Mouse (Mus musculus) brain, embryonic 18.5 days (tissue): ENCODE measurements around the gene Rtca.
A peak's percentile ranks its signal among the peaks of the same experiment; 100 is the strongest.

Experiments used
- DNase-seq: peaks from one replicate; pipeline ENCODE4 v3.0.0-alpha.2; 2012; ENCODE audit warnings: low read depth, low spot score

Gene Rtca

DNA sequence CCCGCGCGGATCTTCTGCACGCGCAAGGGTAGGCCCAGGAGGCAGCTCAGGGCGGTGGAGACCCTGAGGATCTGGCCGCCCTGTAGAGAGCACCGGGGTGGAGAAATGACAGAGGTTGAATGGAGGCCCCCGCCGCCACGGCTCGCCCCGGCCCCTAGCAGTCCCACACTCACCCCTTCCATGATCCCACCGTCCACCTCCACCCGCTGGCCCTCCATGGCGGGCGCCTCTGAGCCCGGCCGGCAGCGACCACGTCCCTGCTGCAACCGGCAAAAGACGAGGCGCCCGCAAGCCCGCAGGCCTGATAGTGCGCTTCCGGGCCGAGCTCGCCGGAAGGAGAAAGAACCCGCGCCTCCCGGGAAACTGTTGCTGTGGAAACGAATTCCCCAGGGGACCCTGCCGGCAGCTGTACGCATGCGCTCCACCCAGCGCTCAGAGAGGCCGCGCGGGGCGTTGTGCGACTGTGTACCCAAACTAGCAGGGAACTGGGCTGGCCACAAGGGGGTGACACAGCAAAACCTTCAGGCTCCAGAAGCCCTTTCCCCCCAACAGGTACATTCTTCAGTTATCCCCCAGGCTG lies at the start of gene Rtca:
Gene Rtca, minus strand, starts transcription at position 437 of the 580 bp plus-strand sequence.
- DNase-seq = peak; percentile 92

GRCm38 (mm10) chr3:116551362-116551761 lies 43.4 kb upstream of the Rtca start:
- DNase-seq = no peak

DNA sequence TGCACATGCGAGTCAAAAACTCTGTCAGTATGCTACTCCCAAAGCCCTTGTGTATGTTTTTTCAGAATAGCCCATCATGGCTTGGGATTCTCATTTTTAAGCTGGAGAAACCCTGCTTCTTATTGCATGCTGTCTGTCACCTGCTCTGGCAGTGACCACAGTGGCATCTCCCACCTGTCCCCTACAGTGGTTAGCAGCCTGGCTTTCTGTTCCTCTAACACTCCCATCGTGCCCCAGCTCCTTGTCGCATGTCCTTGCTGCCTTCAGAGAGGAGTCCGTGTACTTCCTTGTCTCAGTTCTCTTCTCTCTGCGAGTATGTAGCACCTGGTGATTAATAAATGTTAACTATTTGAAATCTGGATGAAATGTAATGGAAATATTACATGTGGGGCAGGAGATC lies 39.4 kb upstream of the Rtca start:
- DNase-seq = no peak

GRCm38 (mm10) chr3:116542532-116542931 lies 34.5 kb upstream of the Rtca start:
- no peak for DNase-seq

GRCm38 (mm10) chr3:116542070-116542469 lies 34.1 kb upstream of the Rtca start:
- DNase-seq = no peak

GRCm38 (mm10) chr3:116537200-116537573 lies 29.2 kb upstream of the Rtca start:
- no peak for DNase-seq

GRCm38 (mm10) chr3:116536428-116537199 lies 28.6 kb upstream of the Rtca start:
- no peak for DNase-seq

DNA sequence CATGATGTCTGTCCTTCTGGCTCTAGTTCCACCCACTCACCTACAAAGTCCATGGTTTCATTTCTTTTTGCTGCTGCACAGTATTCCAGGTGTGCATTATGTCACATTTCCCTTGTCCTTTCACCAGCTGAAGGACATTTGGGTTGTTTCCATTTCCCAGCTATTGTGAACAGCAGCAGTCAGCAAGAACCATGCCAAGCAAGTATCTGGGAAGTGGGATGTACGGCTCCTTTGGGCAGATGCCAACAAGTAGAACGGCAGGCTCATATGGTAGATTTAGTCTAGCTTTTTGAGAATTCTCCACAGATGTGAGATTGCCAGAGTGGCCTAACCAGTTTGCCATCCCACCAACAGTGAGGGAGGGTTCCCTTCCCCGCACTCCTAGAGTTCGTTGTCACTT lies 22.8 kb upstream of the Rtca start:
- no peak for DNase-seq

- no peak for DNase-seq
Observed at GRCm38 (mm10) chr3:116529741-116530140, 21.7 kb upstream of the Rtca start.

GRCm38 (mm10) chr3:116520141-116520761 lies 12.2 kb upstream of the Rtca start:
- DNase-seq = no peak

DNA sequence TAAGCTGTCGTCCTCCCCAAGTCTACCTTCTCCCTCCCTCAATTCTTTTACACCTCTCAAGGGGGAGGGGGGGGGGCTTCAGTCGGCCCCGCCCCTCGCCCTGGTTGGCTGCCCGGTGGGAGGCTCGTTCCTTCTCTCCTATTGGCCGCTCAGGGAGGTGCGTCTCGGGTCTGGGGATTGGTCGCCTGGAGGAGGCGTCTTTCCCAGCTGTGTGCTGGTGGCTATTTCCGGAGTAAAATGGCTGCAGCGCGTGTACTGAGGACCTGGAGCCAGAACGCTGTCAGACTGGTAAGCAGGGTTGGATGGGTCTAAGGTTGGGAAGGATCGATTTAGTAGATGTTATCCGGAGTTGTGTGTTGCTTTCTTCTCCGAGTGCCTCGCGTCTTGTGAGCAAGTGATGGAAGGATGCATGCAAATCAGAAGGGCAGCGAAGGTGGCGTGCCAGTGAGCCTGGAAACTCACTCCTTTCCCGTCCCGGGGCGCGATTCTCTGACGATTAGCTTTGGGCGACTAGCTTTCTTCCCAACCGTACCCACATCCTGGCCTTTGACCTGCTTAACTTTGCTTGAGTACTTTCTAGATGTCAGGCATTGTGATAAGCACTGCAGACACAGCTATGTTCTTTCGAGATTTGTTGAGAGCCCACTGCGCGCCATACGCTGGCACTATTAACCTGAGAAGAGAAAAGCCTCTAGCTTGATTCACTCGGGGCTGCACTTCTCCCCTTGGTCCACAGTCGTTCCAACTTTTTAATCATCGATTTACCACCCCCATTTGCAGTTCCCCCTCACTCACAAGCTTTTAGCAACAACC lies 5.1 kb upstream of the Rtca start, which contains the start of gene Dbt:
Gene Dbt, plus strand, starts transcription at position 167 of the 813 bp plus-strand sequence.
- DNase-seq = peak; percentile 74

DNA sequence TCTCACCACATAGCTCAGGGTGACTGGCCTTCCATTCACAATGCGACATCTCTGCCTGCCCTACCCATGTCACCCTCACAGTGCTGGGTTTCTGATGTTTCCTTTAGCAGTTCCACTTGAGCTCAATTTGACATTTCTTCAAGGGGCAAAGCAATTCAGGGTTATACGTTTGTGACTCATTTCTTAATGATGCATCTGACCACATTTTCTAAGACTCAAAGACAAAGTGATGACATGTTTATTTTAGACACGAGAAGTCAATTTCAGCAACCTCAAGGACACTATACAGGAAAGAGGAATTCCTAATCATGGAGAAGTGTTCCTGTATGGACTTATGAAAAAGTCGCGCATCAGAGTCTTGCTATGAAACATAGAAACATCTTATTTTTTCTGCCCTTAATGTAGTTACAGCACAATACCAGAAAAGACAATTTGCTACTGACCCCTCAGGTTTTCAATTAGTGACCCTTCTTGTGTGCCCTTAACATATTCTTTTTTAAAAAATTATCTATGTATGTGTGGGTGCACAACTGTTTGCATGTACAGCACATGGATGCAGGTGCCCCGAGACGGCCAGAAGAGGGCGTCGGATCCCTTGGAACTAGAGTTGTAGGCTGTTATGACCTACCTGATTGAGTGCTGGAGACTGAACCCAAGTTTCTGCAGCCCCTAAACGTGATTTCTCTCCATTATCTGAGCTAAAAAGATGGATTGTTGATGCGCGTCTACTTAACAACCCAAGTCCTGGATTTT lies 4.3 kb upstream of the Rtca start:
- DNase-seq = no peak

DNA sequence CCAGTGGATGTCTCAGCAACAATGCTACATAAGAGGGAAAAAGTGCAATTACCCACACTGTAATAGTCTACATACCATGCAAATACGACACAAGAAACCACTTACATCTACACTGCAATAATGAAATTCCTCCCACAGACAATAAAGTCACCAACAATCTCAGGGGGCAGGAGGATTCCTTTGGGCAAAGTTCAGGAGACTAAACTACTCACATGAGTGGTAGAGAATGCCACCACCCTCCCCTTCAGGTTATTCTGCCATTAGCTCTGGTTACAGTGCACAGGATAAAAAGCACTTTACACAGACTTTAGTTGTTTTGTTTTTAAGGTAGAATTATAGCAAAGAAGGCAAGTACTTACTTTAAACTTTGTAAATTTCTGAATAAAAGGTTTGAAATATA lies 12.3 kb downstream of the Rtca start:
- DNase-seq = no peak

GRCm38 (mm10) chr3:116493658-116494057 lies 14.3 kb downstream of the Rtca start:
- no peak for DNase-seq

DNA sequence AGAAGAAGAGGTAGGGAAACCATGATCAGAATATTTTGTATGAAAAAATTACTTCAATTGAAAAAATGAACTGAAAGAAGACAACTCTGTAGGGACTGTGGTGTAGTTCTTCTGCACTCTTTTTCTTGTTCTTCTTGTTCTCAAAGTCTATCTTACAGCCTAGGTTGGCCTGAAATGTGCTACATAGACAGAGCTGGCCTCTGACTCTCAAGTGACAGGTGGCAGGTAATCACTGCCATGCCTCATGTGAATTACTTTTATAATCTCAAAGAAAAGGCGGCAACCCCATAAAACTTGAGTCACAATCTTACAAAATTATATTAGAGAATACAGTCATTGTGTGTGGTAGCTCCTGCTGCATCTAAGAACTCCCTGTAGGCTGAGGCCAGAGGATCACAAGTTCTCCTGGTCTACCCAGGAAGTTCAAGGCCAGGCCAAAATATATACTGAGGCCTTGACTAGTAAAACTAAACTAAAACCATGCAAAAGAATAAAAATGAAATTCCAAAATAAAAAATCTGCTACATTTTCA lies 16.0 kb downstream of the Rtca start:
- DNase-seq = no peak

DNA sequence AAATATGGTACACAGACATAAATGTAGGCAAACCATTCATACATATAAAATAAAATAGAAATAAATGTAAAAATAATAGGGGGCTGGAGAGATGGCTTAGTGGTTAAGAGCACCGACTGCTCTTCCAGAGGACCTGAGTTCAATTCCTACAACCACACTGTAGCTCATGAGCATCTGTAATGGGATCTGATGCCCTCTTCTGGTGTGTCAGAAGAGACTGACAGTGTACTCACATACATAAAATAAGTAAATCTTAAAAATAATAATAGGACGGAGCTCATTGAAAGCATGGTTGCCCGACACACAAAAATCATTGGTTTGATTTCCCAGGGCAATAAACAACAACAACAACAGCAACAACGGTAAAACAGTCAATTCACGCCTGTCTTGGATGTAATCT lies 17.1 kb downstream of the Rtca start:
- DNase-seq = no peak

DNA sequence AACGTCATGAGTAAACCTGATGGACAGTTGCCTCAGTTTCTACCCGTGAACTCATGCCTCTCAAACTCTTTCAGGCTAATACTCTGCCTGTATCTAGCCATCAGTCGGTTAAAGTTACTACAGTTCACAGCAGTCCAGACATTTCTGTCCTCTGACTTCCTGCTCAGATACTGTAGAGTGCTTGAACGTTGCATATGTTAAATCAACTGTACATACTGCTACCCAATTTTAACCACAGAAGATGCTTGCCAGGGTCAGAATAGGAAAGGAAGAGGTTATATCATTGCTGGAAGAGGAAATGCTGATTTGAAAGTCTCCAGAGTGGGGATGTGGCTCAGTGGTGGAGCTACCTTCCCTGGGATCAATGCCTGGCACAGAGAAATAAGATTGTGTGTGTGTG lies 24.7 kb downstream of the Rtca start:
- DNase-seq = no peak

GRCm38 (mm10) chr3:116482724-116483123 lies 25.3 kb downstream of the Rtca start:
- no peak for DNase-seq

DNA sequence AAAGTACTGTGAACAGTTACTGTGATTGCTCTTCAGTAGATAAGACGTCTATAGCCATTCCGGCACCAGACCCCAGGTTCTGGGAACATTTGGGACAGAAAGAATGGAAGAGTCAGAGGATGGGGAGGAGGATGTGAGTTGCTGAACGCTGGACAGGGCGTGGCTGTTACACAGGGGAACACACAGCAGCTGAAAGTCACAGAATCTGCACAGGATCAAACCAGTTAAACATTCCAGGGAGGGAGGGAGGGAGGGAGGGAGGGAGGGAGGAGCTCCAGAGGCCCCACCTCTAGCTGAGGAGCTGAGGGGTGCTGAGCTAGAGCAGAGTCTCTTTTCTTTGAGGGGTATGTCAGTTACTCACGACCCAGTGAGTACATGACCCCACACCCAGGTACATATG lies 27.1 kb downstream of the Rtca start:
- no peak for DNase-seq

DNA sequence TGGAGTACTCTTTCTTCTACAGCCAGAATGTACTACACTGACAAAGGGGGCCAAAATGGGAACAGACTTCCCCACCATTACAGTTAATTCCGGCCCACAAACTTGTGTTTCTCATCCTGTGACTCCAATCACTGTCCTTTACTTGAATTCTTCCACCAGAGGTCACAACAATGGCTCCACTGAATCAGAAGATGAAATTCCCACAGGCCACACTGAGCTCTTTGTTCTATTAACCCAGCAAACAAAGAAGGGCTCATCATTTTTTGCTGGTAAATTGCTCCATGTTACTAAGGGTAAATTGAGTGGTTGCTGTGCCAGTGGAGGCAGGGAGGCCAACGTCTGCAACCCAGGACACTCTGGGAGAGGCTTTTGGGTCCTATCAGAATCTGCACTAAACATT lies 27.9 kb downstream of the Rtca start:
- DNase-seq = no peak

- DNase-seq = no peak
Observed at GRCm38 (mm10) chr3:116477351-116477750, 30.7 kb downstream of the Rtca start.
